Mouse (Mus musculus): ENCODE data around the gene Lrrc51.

- TF ChIP-seq POLR2A (IDR thresholded peaks at IDR 0.05; ENCODE audit: extremely low read depth, insufficient read depth, low read length) (no peak), CTCF (IDR thresholded peaks at IDR 0.05; ENCODE audit: extremely low read depth, insufficient read depth, low read length) (peak; percentile 90)
Observed at GRCm38 (mm10) chr7:101918071-101918470, 15.6 kb downstream of the Lrrc51 start.

Data from cortical plate, adult 2 months (tissue).